Mouse (Mus musculus) thymus, adult 2 months (tissue): ENCODE results near the gene Agt. TPM values are rescaled to one million over a fixed set of nuclear protein-coding genes. Genes with fewer than 3 reads are reported as not detected.

ENCODE experiments used
- DNase-seq: peaks from one replicate; pipeline ENCODE4 v3.0.0; 2021
- H3K27ac ChIP-seq: fragments of 200-500 bp; 2 replicates; pipeline ENCODE4 v1.5.1; 2012; ENCODE audit warnings: low read length, control low read depth; ENCODE audit not compliant: control insufficient read depth, insufficient read depth
- H3K27me3 ChIP-seq: fragments of 200-500 bp; 2 replicates; pipeline ENCODE4 v1.6.1; 2012; ENCODE audit warnings: mild to moderate bottlenecking, low read length, moderate library complexity, mixed read lengths; ENCODE audit not compliant: control insufficient read depth, insufficient read depth
- H3K36me3 ChIP-seq: fragments of 200-500 bp; 2 replicates; pipeline ENCODE4 v1.6.1; 2012; ENCODE audit warnings: mild to moderate bottlenecking, low read length, moderate library complexity; ENCODE audit not compliant: control insufficient read depth, insufficient read depth
- H3K4me1 ChIP-seq: fragments of 200-500 bp; replicated peaks from 2 replicates; pipeline ENCODE4 v1.6.1; 2012; ENCODE audit warnings: low read length; ENCODE audit not compliant: control insufficient read depth, insufficient read depth
- H3K4me3 ChIP-seq: fragments of 200-500 bp; 2 replicates; pipeline ENCODE4 v1.5.1; 2012; ENCODE audit warnings: mild to moderate bottlenecking, low read length, control low read depth, moderate library complexity; ENCODE audit not compliant: control insufficient read depth, insufficient read depth
- CTCF ChIP-seq: fragments of 200-500 bp; IDR thresholded peaks from 2 replicates; pipeline ENCODE4 v1.5.1; 2012; ENCODE audit warnings: mild to moderate bottlenecking, control low read depth, low read length, moderate library complexity, borderline replicate concordance; ENCODE audit not compliant: control insufficient read depth, poor library complexity, insufficient read depth; ENCODE audit errors: extremely low read depth
- POLR2A ChIP-seq: fragments of 200-500 bp; IDR thresholded peaks from 2 replicates; pipeline ENCODE4 v1.6.1; 2012; ENCODE audit warnings: mild to moderate bottlenecking, low read length, control low read depth, moderate library complexity; ENCODE audit not compliant: control insufficient read depth, poor library complexity, insufficient read depth; ENCODE audit errors: extremely low read depth
- WGBS: fragments of 180-500 bp; shearing (Covaris S2); methylation state at CpG from one replicate; pipeline ENCODE4 v1.1.7; 2018; 5-methylcytosine and 5-hydroxymethylcytosine counted together
- polyA plus RNA-seq: library from polyadenylated mRNA; depleted of rRNA; stranded (reverse); fragments of >200 nt; gene quantifications from 2 replicates; pipeline ENCODE4 v1.2.3, GENCODE M21; 2012

Agt gene
- polyA plus RNA-seq, 1 experiment: 4.1 TPM

- DNase-seq: peak; percentile 11
Measured at GRCm38 (mm10) chr8:124604066-124604465, 34.6 kb upstream of the Agt start.

GRCm38 (mm10) chr8:124589393-124589792, 19.9 kb upstream of the Agt start:
- TF ChIP-seq CTCF: no peak
- no peak for TF ChIP-seq POLR2A
- no peak for DNase-seq
- WGBS: 89% methylated on average over 4 of the region's 4 CpGs
- no peaks in the 10 kb centered on the region for H3K36me3 ChIP-seq
- H3K27me3 ChIP-seq: no peaks in the 10 kb centered on the region
- H3K4me3 ChIP-seq: no peak overlapping the region
- peaks cover 21% of the 10 kb centered on the region for H3K4me1 ChIP-seq
- H3K27ac ChIP-seq: no peak overlapping the region

More at GRCm38 (mm10) chr8:124604066-124604465, 34.6 kb upstream of the Agt start:
- no peaks in the 10 kb centered on the region for H3K4me1 ChIP-seq
- TF ChIP-seq POLR2A (no peak), CTCF (0 out of 2 replicates have a peak, but pooled peaks have one; percentile 39)
- H3K4me3 ChIP-seq: no peak overlapping the region
- no peaks in the 10 kb centered on the region for H3K27me3 ChIP-seq
- 68% methylated on average over 5 of the region's 5 CpGs for WGBS
- no peaks in the 10 kb centered on the region for H3K36me3 ChIP-seq
- H3K27ac ChIP-seq: no peak overlapping the region

- TF ChIP-seq POLR2A (no peak), CTCF (no peak)
- Histone ChIP-seq H3K27me3 (no peaks in the 10 kb centered on the region), H3K36me3 (no peaks in the 10 kb centered on the region), H3K27ac (peak overlapping the region; percentile 65; the same call in 1 of the 2 replicates), H3K4me3 (no peak overlapping the region), H3K4me1 (peaks cover 21% of the 10 kb centered on the region)
- 94% methylated on average over 2 of the region's 2 CpGs for WGBS
- no peak for DNase-seq
Measured at GRCm38 (mm10) chr8:124586556-124586955, 17.1 kb upstream of the Agt start.

- no peak for TF ChIP-seq CTCF
- no peak for TF ChIP-seq POLR2A
- Histone ChIP-seq H3K27ac (peak overlapping the region; percentile 66), H3K27me3 (no peaks in the 10 kb centered on the region), H3K4me1 (peaks cover 21% of the 10 kb centered on the region), H3K4me3 (no peak overlapping the region), H3K36me3 (no peaks in the 10 kb centered on the region)
- 33% methylated on average over 3 of the region's 3 CpGs for WGBS
- DNase-seq: peak; percentile 26
Measured at GRCm38 (mm10) chr8:124585718-124586425, 16.4 kb upstream of the Agt start.

GRCm38 (mm10) chr8:124576751-124577150, 7.2 kb upstream of the Agt start:
- 82% methylated on average over 1 of the region's 1 CpGs for WGBS
- TF ChIP-seq POLR2A: no peak
- no peak for TF ChIP-seq CTCF
- Histone ChIP-seq H3K27me3 (no peaks in the 10 kb centered on the region), H3K36me3 (no peaks in the 10 kb centered on the region), H3K4me1 (peaks cover 4% of the 10 kb centered on the region), H3K4me3 (no peak overlapping the region), H3K27ac (no peak overlapping the region)
- no peak for DNase-seq

GRCm38 (mm10) chr8:124575811-124576210, 6.3 kb upstream of the Agt start, which contains the start of gene Capn9:
TSS of gene Capn9 (plus strand) at chr8:124576111.
- Histone ChIP-seq H3K4me1 (peaks cover 4% of the 10 kb centered on the region), H3K27ac (no peak within 1 kb of the TSS), H3K27me3 (no peaks in the 10 kb centered on the region), H3K4me3 (no peak within 1 kb of the TSS), H3K36me3 (no peaks in the 10 kb centered on the region)
- WGBS: 92% methylated on average over 8 of the region's 8 CpGs
- DNase-seq: no peak
- TF ChIP-seq CTCF (no peak), POLR2A (no peak)
